Mouse (Mus musculus) thymus, postnatal 25 days (tissue): ENCODE measurements around the gene Nup93.

ENCODE experiments used
- DNase-seq: peaks from one replicate; pipeline ENCODE4 v3.0.0; 2022

Nup93 gene

GRCm38 (mm10) chr8:94187290-94188002 is 26.9 kb upstream of the Nup93 start:
- DNase-seq, result no peak

DNA sequence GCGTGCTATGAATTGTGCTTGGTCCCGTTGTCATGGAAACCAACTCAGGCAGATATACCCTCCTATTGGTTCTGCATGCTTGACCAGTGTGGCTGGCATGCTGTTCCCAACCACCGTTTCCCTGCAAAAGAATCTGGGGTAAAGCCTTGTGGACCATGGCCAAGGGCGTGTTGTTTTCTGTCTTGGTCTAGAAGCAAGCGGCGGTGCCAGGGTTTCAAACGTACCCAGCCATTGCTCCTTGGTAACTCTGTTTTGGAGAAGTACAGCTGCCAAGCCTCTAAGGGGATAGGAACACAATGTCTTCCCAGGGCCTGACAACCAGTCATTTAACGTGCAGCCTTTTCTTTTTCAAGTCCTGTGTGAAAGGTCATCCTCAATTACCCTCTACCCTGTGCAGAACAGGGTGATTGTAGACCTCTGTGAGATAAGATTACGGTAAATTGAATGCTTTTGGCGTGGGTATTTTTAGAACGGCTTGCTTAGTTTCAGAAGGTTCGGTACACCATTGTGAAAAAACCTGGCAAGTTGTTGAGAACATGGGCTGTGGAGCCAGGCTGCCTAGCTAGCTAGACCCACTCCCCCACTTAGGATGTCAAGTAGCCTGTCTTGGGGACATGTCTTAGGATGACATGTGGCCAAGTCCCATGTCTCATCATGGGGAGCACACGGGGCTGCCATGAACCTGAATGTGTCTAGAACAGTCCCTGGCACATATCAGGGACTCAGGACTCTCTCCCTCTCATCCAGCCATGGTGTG is 24.9 kb upstream of the Nup93 start:
- DNase-seq, result no peak

DNA sequence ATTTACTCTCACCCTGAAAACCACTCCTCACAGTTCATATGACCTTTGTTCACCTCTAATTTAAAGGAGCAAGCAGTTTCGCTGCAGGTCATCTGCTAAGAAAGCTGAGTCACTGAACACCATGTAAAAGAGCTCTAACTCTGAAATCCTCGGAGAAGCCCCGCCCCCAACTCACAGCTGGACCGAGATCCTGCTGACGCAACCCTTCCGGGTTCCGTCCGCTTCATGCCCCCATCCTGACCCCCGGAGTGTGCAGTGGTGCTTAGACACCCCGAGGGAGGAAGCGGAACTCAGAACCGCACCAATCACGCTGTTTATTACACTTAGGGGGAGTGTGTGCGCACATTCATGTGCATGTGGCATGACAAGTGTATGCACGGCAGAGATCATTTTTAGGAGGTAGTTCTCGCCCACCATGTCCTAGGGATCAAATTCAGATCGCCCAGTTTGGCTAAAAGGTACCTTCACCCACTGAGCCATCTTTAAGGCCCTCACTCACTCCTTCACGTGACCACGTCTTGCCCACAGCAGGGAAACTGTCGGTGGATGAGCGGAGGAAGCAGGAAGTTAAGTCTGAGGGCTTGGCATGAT is 23.2 kb upstream of the Nup93 start:
- DNase-seq, result peak; percentile 78

- DNase-seq, result no peak
Measured at GRCm38 (mm10) chr8:94192926-94193325, 21.4 kb upstream of the Nup93 start.

GRCm38 (mm10) chr8:94194591-94195223 is 19.7 kb upstream of the Nup93 start:
- DNase-seq, result no peak

DNA sequence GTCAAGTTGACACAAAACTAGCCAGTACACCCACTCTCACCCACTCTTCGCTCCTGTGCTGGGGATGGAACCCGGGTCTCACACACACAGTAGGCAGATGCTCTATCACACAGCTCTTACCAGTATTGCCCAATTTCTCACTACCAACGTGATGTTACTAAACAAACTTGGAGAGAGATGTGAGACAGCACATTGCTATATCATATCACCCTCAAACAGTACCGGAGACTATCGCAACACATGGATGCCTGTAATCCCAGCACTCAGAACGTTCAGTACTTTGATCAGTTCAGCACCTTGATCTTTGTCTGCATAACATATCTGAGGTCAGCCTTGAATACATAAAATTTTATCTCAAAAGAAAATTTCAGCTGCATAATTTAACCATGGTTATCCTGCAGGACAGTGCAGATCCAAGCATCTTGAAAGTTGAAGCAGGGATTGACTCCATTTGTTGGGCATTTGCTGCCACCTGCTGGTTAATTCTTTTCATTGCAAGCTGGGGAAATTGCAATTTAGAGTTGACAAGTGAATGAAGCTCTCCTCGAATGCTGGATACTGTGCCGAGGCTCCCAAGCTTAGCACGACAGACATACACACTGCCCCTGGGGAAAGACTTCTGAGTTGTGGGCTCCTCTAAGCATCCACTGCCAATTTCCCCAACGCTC is 15.0 kb upstream of the Nup93 start:
- peak; percentile 53 for DNase-seq

- DNase-seq, result no peak
Measured at GRCm38 (mm10) chr8:94204043-94204442, 10.3 kb upstream of the Nup93 start.

GRCm38 (mm10) chr8:94205736-94206135 is 8.6 kb upstream of the Nup93 start:
- DNase-seq, result peak; percentile 55

- DNase-seq, result no peak
Measured at GRCm38 (mm10) chr8:94206256-94206655, 8.1 kb upstream of the Nup93 start.

GRCm38 (mm10) chr8:94207491-94207890 is 6.9 kb upstream of the Nup93 start:
- DNase-seq, result no peak

- no peak for DNase-seq
Measured at GRCm38 (mm10) chr8:94209639-94210038, 4.7 kb upstream of the Nup93 start.

DNA sequence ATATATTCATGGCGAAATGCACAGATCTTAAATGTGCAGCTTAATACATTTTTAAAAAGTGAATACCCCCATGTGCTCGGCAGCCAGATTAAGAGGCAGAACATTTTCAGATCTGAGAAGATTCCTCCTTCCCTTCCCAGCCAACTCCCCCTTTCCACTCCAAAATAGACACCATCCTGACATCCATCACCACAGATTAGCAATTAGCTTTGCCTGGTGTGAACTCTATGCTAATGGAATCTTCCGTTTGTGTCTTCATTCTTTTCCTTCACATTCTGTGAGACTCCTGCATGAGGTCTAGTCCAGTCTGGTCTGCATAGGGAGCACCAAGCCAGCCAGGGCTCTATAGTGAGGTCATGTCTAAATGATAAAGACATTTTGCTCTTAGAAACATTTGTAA is 4.1 kb upstream of the Nup93 start:
- no peak for DNase-seq

DNA sequence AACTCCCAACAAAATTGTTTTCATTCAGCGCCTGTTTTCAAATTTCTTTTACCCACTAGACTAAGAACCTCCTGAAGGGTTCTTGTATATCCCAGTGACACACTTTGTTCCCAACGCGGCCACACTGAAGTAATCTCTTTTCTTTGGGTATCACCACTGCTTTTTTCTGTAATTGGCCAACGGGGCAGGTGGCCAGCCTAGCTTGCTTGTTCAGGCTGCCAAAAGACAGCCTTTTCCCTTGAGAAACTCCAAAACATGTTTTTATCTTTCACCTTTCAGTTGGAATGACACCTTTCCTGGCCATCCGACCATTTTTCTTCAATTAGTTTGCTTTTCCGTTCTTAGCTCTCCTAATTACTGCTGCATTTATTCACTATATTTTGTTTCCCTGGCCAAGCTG is 545 bp upstream of the Nup93 start:
- no peak for DNase-seq

GRCm38 (mm10) chr8:94227381-94227939 is 13.1 kb downstream of the Nup93 start:
- DNase-seq, result no peak

- no peak for DNase-seq
Measured at GRCm38 (mm10) chr8:94240240-94240751, 25.9 kb downstream of the Nup93 start.

- DNase-seq, result no peak
Measured at GRCm38 (mm10) chr8:94249836-94250435, 35.6 kb downstream of the Nup93 start.

- no peak for DNase-seq
Measured at GRCm38 (mm10) chr8:94258881-94259280, 44.5 kb downstream of the Nup93 start.

- DNase-seq, result no peak
Measured at GRCm38 (mm10) chr8:94262626-94263297, 48.4 kb downstream of the Nup93 start.

- DNase-seq, result no peak
Measured at GRCm38 (mm10) chr8:94266344-94267191, 52.2 kb downstream of the Nup93 start.

DNA sequence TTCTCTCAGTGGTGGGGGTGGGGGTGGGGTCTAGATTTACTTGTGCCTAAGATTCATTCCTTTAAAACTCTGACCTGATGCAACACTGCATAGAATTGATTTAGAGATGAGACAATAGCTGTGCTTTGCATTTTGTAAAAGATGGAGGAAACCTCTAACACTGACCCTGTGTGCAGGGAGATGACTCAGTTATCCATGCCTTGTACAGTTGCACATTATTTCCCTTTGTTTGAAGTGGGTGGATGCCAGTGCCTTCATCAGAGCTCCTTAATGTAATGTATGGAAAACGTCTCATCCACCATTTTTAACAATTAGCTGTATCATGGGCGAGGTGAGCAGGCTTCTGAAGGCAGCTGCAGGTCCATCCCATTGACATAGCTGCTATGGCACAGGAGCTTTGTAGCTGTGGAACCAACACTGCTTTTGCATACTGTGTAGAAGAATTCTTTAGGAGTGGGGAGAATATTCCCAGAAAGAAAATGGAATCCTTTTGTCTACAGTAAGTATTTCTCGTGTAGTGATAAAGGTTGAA is 54.1 kb downstream of the Nup93 start:
- DNase-seq, result no peak
